Mouse (Mus musculus) spleen, adult 2 months (tissue): Measurements from ENCODE around the gene Gins2. TPM values are rescaled to one million over a fixed set of nuclear protein-coding genes. Genes with fewer than 3 reads are reported as not detected.

Source experiments
- DNase-seq, 2 experiments: peaks; one replicate each; pipeline versions ENCODE4 v3.0.0 to v3.0.0-alpha.2; 2012 to 2021; ENCODE audit warnings: low spot score in 2 of 2, low read depth in 1 of 2
- H3K27ac ChIP-seq: fragments of 200-500 bp; 2 replicates; pipeline ENCODE4 v1.5.1; 2012; ENCODE audit warnings: low read length, inconsistent platforms; ENCODE audit not compliant: insufficient read depth
- H3K27me3 ChIP-seq: fragments of 200-500 bp; 2 replicates; pipeline ENCODE4 v1.6.1; 2012; ENCODE audit warnings: mild to moderate bottlenecking, moderate library complexity, low read length, inconsistent platforms; ENCODE audit not compliant: control insufficient read depth, insufficient read depth
- H3K36me3 ChIP-seq: fragments of 200-500 bp; 2 replicates; pipeline ENCODE4 v1.6.1; 2012; ENCODE audit warnings: mild to moderate bottlenecking, low read length, inconsistent platforms; ENCODE audit not compliant: control insufficient read depth, insufficient read depth
- H3K4me1 ChIP-seq: fragments of 200-500 bp; 2 replicates; pipeline ENCODE4 v1.6.1; 2011; ENCODE audit warnings: inconsistent platforms; ENCODE audit not compliant: control insufficient read depth, insufficient read depth, insufficient read length
- H3K4me3 ChIP-seq: fragments of 200-500 bp; 2 replicates; pipeline ENCODE4 v1.5.1; 2011; ENCODE audit warnings: mild to moderate bottlenecking, inconsistent platforms; ENCODE audit not compliant: insufficient read depth, insufficient read length; ENCODE audit errors: extremely low read depth
- CTCF ChIP-seq: fragments of 200-500 bp; IDR thresholded peaks from 2 replicates; pipeline ENCODE4 v1.5.1; 2011; ENCODE audit warnings: mild to moderate bottlenecking, inconsistent platforms; ENCODE audit not compliant: insufficient read depth, insufficient read length, insufficient replicate concordance; ENCODE audit errors: extremely low read depth
- POLR2A ChIP-seq: fragments of 200-500 bp; IDR thresholded peaks from 2 replicates; pipeline ENCODE4 v1.6.1; 2011; ENCODE audit warnings: low read depth, low read length, inconsistent platforms
- WGBS: fragments of 180-500 bp; shearing (Covaris S2); methylation state at CpG from one replicate; pipeline ENCODE4 v1.1.7; 2018; 5-methylcytosine and 5-hydroxymethylcytosine counted together
- polyA plus RNA-seq: library from polyadenylated mRNA; depleted of rRNA; stranded (reverse); fragments of >200 nt; gene quantifications from 2 replicates; pipeline ENCODE4 v1.2.3, GENCODE M21; 2012

Gene Gins2
- polyA plus RNA-seq, 1 experiment: 8.1 TPM

DNA sequence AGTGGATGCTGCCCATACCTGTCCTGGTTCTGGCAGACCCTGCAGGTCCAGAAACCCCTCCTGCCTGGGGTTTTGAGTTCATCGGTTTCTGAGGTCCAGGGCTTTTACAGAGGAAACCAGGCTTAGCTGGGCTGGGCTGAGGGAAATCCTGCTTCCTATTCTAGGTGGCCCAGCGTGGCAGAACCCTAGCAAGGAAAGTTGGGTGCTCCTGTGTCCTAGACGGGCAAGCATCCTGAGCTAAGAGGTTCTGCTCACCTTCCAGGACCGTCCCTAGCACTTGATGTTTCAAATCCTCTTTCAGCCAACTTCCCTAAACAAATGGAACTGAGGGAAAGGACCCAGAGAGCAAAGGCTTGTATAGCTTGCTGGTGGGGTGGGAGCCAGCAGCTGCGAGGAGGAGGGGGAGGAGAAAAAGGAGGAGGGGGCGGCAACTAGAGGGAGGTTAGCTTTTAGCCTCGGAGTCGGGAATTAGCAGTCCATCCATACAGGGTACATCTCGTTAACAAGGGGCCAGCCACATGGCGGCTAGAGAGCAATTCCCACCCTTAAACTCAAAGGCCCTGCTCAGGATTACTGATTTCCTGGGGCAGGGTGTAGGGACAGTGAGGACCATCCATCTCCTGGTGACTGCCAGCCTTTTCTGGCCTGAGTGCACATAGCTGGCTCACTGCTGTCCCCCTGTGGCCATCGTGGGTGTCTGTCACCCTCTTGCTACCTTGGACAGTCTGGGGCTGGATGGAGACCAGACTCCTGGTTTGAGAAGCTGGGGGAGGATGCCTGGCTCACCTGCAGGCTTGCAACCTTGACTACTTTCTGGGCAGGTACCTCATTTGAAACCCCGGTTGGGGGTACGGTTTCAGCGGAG is 54.4 kb downstream of the Gins2 start:
- H3K27me3 ChIP-seq: peaks cover 10% of the 10 kb centered on the region
- WGBS: 31% methylated on average over 14 of the region's 14 CpGs
- no peak overlapping the region for H3K27ac ChIP-seq
- peaks cover 53% of the 10 kb centered on the region for H3K4me1 ChIP-seq
- TF ChIP-seq POLR2A (no peak), CTCF (peak; percentile 96; the same call in 1 of the 2 replicates)
- no peaks in the 10 kb centered on the region for H3K36me3 ChIP-seq
- no peak overlapping the region for H3K4me3 ChIP-seq
- DNase-seq: peak in 1 of 2 experiments; percentile 73

DNA sequence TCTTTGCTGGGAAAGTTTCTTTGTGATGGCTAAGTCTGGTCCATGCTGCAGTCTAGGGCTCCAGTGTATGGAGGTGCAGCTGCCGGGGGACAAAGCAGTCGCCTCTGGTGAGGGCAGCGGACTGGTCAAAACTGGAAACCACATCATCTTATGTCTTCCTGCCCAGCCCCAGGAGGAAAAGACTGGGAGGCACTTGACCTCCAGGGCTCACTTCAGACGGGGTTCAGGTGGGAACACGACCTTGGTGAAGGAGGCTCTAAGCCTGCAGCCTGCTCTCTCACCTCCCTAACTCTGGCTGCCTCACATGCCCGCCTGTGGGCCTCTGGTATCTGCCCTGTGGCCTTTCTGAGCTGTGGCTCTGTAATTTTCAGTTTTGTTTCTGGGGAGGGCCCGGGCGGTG is 55.0 kb downstream of the Gins2 start:
- Histone ChIP-seq H3K4me3 (no peak overlapping the region), H3K27me3 (peaks cover 10% of the 10 kb centered on the region), H3K36me3 (no peaks in the 10 kb centered on the region), H3K27ac (no peak overlapping the region), H3K4me1 (peaks cover 50% of the 10 kb centered on the region)
- TF ChIP-seq POLR2A (no peak), CTCF (no peak)
- WGBS: 50% methylated on average over 8 of the region's 8 CpGs
- no peak for DNase-seq

DNA sequence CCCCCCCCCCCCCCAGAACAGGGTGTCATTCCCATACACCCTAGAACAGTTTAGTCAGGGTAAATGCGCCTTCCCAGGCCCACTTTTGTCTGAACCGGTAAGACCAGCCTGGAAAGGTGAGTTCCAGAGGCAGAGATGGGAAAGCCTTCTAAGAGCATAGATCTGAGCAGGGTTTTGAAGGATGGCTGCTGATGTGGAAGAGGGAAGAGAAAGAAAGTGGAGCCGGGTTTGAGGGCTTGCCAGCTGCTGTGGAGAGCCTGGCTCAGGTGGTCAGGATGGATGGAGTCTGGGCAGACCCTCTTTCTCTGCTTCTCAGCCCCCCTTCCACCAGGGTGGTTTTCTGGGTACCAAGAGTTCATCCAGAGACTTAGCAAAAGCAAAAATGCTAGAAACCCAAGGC is 55.7 kb downstream of the Gins2 start:
- H3K36me3 ChIP-seq: no peaks in the 10 kb centered on the region
- DNase-seq: no peak
- no peak overlapping the region for H3K4me3 ChIP-seq
- H3K27me3 ChIP-seq: peaks cover 10% of the 10 kb centered on the region
- peaks cover 47% of the 10 kb centered on the region for H3K4me1 ChIP-seq
- WGBS: 73% methylated on average over 3 of the region's 3 CpGs
- TF ChIP-seq POLR2A (no peak), CTCF (no peak)
- H3K27ac ChIP-seq: no peak overlapping the region

DNA sequence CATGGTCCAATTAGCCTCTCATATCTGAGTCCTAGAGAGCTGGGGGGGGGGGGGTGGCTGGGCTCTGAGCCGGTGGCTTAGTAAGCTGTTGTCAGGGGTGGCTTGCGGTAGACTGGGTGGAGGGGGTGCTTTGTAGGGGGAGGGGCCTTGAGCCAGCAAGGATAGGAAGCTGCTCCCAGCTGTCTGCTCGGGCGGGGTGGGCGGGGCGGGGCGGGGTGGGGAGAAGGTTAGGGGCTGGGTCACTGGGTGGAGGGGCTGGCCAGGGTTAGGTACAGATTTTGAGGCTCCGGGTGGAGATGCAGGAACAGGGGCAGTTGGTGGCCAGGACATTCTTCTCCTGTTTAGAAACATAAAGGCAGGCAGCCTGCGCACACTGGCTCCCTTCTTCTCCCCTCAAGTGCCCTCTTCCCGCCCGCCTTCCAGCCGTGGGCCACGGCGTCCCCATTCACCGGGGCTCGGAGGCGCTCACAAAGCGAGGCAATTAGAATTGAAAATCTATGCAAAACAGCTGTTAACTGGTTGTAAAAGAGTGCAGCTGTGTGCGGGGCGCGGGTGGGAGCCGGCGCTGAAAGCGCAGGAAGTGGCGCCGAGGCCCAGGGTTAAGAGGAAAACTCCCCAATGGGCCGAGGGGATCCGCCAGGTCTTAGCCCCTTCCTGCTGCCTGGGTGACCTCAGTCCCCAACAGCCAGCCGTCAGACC is 56.4 kb downstream of the Gins2 start:
- H3K4me1 ChIP-seq: peaks cover 47% of the 10 kb centered on the region
- DNase-seq: peak in 1 of 2 experiments; percentile 30
- H3K36me3 ChIP-seq: no peaks in the 10 kb centered on the region
- H3K27me3 ChIP-seq: peaks cover 10% of the 10 kb centered on the region
- peak overlapping the region; percentile 25; the same call in 1 of the 2 replicates for H3K4me3 ChIP-seq
- H3K27ac ChIP-seq: no peak overlapping the region
- no peak for TF ChIP-seq CTCF
- TF ChIP-seq POLR2A: no peak
- 6% methylated on average over 29 of the region's 29 CpGs for WGBS

DNA sequence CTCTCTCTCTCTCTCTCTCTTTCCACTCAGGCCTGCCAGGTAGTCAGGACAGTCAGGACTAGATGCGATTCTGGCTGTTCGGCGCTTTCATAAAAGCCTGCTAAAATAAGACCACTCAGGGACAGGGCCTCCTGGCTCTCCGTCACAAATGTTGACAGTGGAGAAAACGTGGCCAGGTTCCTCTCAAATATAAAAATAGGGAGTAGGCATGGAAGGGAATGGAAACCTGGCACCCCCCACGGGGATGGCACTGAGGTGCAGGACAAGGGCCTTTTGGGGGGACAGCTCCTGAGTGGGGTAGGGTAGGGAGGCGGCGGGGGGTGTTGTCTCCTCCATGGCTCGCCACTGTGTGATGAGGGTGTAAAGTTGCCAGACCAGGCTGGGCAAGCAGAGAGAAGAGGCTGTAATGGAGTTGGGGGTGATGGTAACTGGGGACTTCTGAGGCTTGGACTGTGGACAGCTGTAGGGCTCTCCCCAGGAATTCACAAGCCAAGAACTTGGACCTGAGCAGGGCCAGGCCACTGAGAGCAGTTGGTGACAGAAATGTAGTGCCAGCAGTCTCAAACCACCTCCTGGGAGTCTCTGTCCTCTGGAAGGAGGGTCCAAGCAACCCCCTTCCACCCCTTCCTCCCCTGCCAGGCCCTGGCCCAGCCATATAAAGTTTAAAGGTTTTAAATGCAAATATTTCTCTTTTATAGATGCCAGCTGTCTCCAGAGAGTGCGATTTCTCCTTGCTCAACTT is 57.2 kb downstream of the Gins2 start:
- DNase-seq: no peak
- no peaks in the 10 kb centered on the region for H3K36me3 ChIP-seq
- H3K4me3 ChIP-seq: no peak overlapping the region
- 81% methylated on average over 10 of the region's 10 CpGs for WGBS
- peaks cover 10% of the 10 kb centered on the region for H3K27me3 ChIP-seq
- peaks cover 44% of the 10 kb centered on the region for H3K4me1 ChIP-seq
- TF ChIP-seq POLR2A (no peak), CTCF (no peak)
- no peak overlapping the region for H3K27ac ChIP-seq

DNA sequence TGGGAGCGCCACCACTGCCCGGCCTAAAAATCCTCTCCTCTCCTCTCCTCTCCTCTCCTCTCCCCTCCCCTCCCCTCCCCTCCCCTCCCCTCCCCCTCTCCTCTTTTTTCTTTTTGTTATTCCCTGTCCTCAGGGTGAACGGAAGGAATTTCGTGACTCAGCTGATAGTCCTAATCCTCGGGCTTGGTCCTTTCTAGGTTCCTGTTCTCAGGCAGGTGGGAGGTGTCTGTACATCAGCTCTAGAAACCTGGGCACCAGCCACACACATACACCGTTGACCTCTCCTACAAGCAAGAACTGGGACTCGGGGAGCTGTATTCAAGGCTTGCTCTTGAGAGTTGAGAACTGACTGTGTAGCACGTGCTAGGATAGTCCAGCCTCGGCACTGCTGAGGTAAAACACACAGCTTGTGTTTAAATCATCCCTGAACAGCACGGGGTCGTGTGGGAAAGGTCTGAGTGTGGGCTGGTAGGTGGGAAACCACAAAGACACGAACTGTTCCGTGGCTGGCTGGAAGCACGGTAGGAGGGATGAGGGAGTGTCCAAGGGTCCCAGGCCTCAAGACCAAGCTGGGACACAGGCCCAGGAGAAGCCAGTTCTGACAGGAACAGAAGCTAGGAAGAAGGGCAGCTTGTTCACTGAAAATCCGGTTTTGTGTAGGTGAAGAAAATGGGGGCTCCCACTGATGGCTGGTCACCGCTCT is 58.0 kb downstream of the Gins2 start:
- 67% methylated on average over 16 of the region's 16 CpGs for WGBS
- Histone ChIP-seq H3K4me1 (peaks cover 45% of the 10 kb centered on the region), H3K27me3 (peaks cover 5% of the 10 kb centered on the region), H3K27ac (no peak overlapping the region), H3K4me3 (no peak overlapping the region), H3K36me3 (no peaks in the 10 kb centered on the region)
- DNase-seq: no peak
- TF ChIP-seq CTCF: no peak
- TF ChIP-seq POLR2A: no peak
